Mouse (Mus musculus): ENCODE measurements around the gene Ccdc85c.

- no peak for TF ChIP-seq CTCF (IDR thresholded peaks at IDR 0.05; ENCODE audit: extremely low read depth, insufficient read depth, insufficient read length, insufficient replicate concordance)
- TF ChIP-seq POLR2A (IDR thresholded peaks at IDR 0.05; ENCODE audit: low read depth, low read length), result no peak
Observed at GRCm38 (mm10) chr12:108275920-108276822, 946 bp upstream of the Ccdc85c start.
